In genomic region chr4:46565393-46565955, GRCm38 (mm10) we compare ENCODE assay signal across 23 mouse cellular contexts. TPM values are rescaled to one million over a fixed set of nuclear protein-coding genes. Genes with fewer than 3 reads are reported as not detected.
DNase-seq lines count a peak whose midpoint lies in the region; TF ChIP-seq lines count a peak whose summit lies in the region.
"Had no signal": no experiment of that assay in that cellular context is flagged by ENCODE, and none has a peak within 500 bp of the region (broad histone marks: within the 10 kb centered on the region; RNA-seq: fewer than 3 reads in every experiment).

No protein-coding gene starts in this region.

- dilution Hi-C loops in CH12.LX (cut with MboI; ENCODE audit: extremely low pct_ligation_motif_present, extremely low pct_unique_long_range_greater_than_20kb, low sequenced_read_pairs): no loop called here

- peak overlapping the region; percentile 51; the same call in 1 of the 2 replicates for H3K9ac ChIP-seq in CH12.LX (ENCODE audit: insufficient read depth, low read depth)
- H3K9ac ChIP-seq: forebrain, embryonic 13.5 days; heart, embryonic 13.5 days; hindbrain, embryonic 13.5 days; limb, embryonic 15.5 days; midbrain, embryonic 13.5 days had no signal

- no peak for TF ChIP-seq CTCF in CH12.LX (conservative IDR thresholded peaks at IDR 0.05 in 1 of 2, IDR thresholded peaks at IDR 0.05 in 1 of 2; ENCODE audit: low read depth in 2 of 2, low read length in 2 of 2)

- H3K4me2 ChIP-seq in CH12.LX (ENCODE audit: insufficient read depth, low read depth, poor library complexity, severe bottlenecking): 0 out of 2 replicates have a peak overlapping the region, but pooled peaks have one; percentile 58
- H3K4me2 ChIP-seq: forebrain, embryonic 13.5 days; heart, embryonic 13.5 days; hindbrain, embryonic 13.5 days; limb, embryonic 15.5 days; midbrain, embryonic 13.5 days had no signal

- H3K79me2 ChIP-seq in CH12.LX (replicated peaks; ENCODE audit: control insufficient read depth, extremely low read depth, insufficient read depth, poor library complexity, severe bottlenecking) (peaks cover 57% of the 10 kb centered on the region), macrophage (ENCODE audit: inconsistent target) (peaks cover 86% of the 10 kb centered on the region)

- no peak overlapping the region for H3K27ac ChIP-seq in heart, embryonic 10.5 days
- H3K27ac ChIP-seq in CH12.LX (ENCODE audit: insufficient read depth, low read depth) (peak overlapping the region; percentile 96), macrophage (peak overlapping the region; percentile 81; the same call in 1 of the 2 replicates)
- H3K27ac ChIP-seq: forebrain, embryonic 13.5 days; gastrocnemius, adult 2 months; heart, embryonic 13.5 days; hindbrain, embryonic 13.5 days; kidney, postnatal 0 days; limb, embryonic 15.5 days; midbrain, embryonic 13.5 days had no signal

- DNase-seq in heart, postnatal 4 days: peak; percentile 1
- no peak for DNase-seq in heart, embryonic 10.5 days (ENCODE audit: low spot score)
- DNase-seq in 3134 (ENCODE audit: extremely low read depth, insufficient read length, low spot score) (peak; percentile 35), CH12.LX (ENCODE audit: extremely low read depth) (no peak)
- DNase-seq in layer of hippocampus, postnatal 25 days (ENCODE audit: extremely low spot score in 1 of 2, low spot score in 1 of 2): no peak
- no peak for DNase-seq in adrenal gland, postnatal 4 days (ENCODE audit: low spot score in 2 of 2)
- DNase-seq: cerebellum, adult 2 months; gastrocnemius, adult 2 months; heart, postnatal 14 days; kidney, adult 2 months; left cerebral cortex, postnatal 4 days; lung, postnatal 14 days; right cerebral cortex, postnatal 25 days; thymus, adult 2 months; thymus, postnatal 4 days had no signal

- H3K4me1 ChIP-seq in heart, embryonic 10.5 days: peaks cover 11% of the 10 kb centered on the region
- H3K4me1 ChIP-seq in CH12.LX (ENCODE audit: control insufficient read depth in 1 of 2, insufficient read depth in 2 of 2): peaks cover 71 to 90% of the 10 kb centered on the region in 2 experiments
- H3K4me1 ChIP-seq: heart, embryonic 13.5 days had no signal

- no peaks in the 10 kb centered on the region for H3K9me3 ChIP-seq in heart, embryonic 10.5 days
- peaks cover 4% of the 10 kb centered on the region for H3K9me3 ChIP-seq in CH12.LX (replicated peaks; ENCODE audit: low read length)
- H3K9me3 ChIP-seq: forebrain, embryonic 13.5 days; heart, embryonic 13.5 days; hindbrain, embryonic 13.5 days; limb, embryonic 15.5 days; megakaryocyte, embryonic 14.5 days; midbrain, embryonic 13.5 days had no signal

- TF ChIP-seq RAD21 in CH12.LX (IDR thresholded peaks at IDR 0.05; ENCODE audit: low read depth, low read length): no peak

- H3K4me3 ChIP-seq in heart, embryonic 10.5 days: no peak overlapping the region
- H3K4me3 ChIP-seq in CH12.LX (replicated peaks in 1 of 3; ENCODE audit: low read depth in 2 of 3, low read length in 2 of 3, poor library complexity in 1 of 3): no peak overlapping the region
- no peak overlapping the region for H3K4me3 ChIP-seq in macrophage (ENCODE audit: inconsistent target)
- H3K4me3 ChIP-seq: forebrain, embryonic 13.5 days; gastrocnemius, adult 2 months; heart, embryonic 13.5 days; hindbrain, embryonic 13.5 days; limb, embryonic 15.5 days; midbrain, embryonic 13.5 days had no signal

- H3K36me3 ChIP-seq in heart, embryonic 10.5 days: no peaks in the 10 kb centered on the region
- H3K36me3 ChIP-seq in CH12.LX (replicated peaks in 1 of 2; ENCODE audit: control insufficient read depth in 1 of 2, insufficient read depth in 1 of 2, low read length in 1 of 2) (peaks cover 31% of the 10 kb centered on the region in 2 experiments), macrophage (ENCODE audit: inconsistent target) (peaks cover 21% of the 10 kb centered on the region)
- H3K36me3 ChIP-seq: heart, embryonic 13.5 days; hindbrain, embryonic 13.5 days; limb, embryonic 15.5 days; midbrain, embryonic 13.5 days had no signal

- TF ChIP-seq EP300 in CH12.LX (IDR thresholded peaks at IDR 0.05; ENCODE audit: low read length): no peak

- no peaks in the 10 kb centered on the region for H3K27me3 ChIP-seq in heart, embryonic 10.5 days (ENCODE audit: insufficient read depth, poor library complexity, severe bottlenecking)
- H3K27me3 ChIP-seq in CH12.LX (replicated peaks): no peaks in the 10 kb centered on the region
- H3K27me3 ChIP-seq: forebrain, embryonic 13.5 days; heart, embryonic 13.5 days; hindbrain, embryonic 13.5 days; limb, embryonic 15.5 days; megakaryocyte, embryonic 14.5 days; midbrain, embryonic 13.5 days had no signal

- in situ Hi-C loops in CH12.LX (cut with MboI; ENCODE audit: low pct_ligation_motif_present, low pct_unique_long_range_greater_than_20kb, low sequenced_read_pairs): no loop called here

- TF ChIP-seq POLR2A in CH12.LX (IDR thresholded peaks at IDR 0.05; ENCODE audit: low read depth, low read length): no peak

- WGBS in heart, embryonic 10.5 days: 87% methylated on average over 4 of the region's 4 CpGs
- WGBS in macrophage (ENCODE audit: missing documents): 60% methylated on average over 4 of the region's 4 CpGs

TF ChIP-seq in CH12.LX, 34 proteins besides CTCF, POLR2A, EP300 and RAD21:
- TF ChIP-seq ZNF384 (IDR thresholded peaks at IDR 0.05; ENCODE audit: low read depth, low read length) (peak; percentile 2; the same call in 1 of the 2 replicates), MXI1 (IDR thresholded peaks at IDR 0.05; ENCODE audit: low read depth, low read length) (no peak), KAT2A (IDR thresholded peaks at IDR 0.05; ENCODE audit: insufficient replicate concordance, low read length) (no peak), TCF12 (IDR thresholded peaks at IDR 0.05; ENCODE audit: low read depth, low read length) (0 out of 2 replicates have a peak, but pooled peaks have one; percentile 12), CHD2 (IDR thresholded peaks at IDR 0.05; ENCODE audit: low read length) (peak; percentile 50; the same call in 1 of the 2 replicates), TBP (conservative IDR thresholded peaks at IDR 0.05; ENCODE audit: low read depth, low read length) (0 out of 2 replicates have a peak, but pooled peaks have one; percentile 12), ZMIZ1 (IDR thresholded peaks at IDR 0.05; ENCODE audit: low read depth, low read length) (no peak), JUND (conservative IDR thresholded peaks at IDR 0.05; ENCODE audit: low read depth, low read length) (no peak), ELF1 (IDR thresholded peaks at IDR 0.05; ENCODE audit: low read depth, low read length) (0 out of 2 replicates have a peak, but pooled peaks have one; percentile 14)

RNA-seq across cellular contexts. Expression of gene Trim14, which starts 29.5 kb away (rescaled TPM):
- 1 to 10 TPM in 1 of 2 experiments, under 1 TPM in 1; 0.76 to 1.3 TPM for total RNA-seq in heart, postnatal 4 days (2021)
- polyA plus RNA-seq in heart, embryonic 10.5 days (2016; fragmentation: Nextera tagmentation; extraction: Ambion mirVana): 0.86 and 2.4 TPM in 2 replicates
- total RNA-seq in CH12.LX (2012; rRNA removed): 24.4 and 26.5 TPM in 2 replicates
- 11.6 and 13.8 TPM in 2 replicates for total RNA-seq in CH12.LX (2014; rRNA removed)
- 26.0 and 35.4 TPM in 2 replicates for polyA plus RNA-seq in CH12.LX (2012; ENCODE audit: insufficient read length, low read depth)
- 100 to 1,000 TPM in 20 of 26 experiments, 10 to 100 TPM in 6; 40.3 to 320 (median 186) TPM for total RNA-seq in macrophage (2018; cell fraction: chromatin; rRNA removed)
- 100 to 1,000 TPM in 14 of 26 experiments, 10 to 100 TPM in 12; 40.9 to 189 (median 109) TPM for total RNA-seq in macrophage (2018; cell fraction: cytosol; rRNA removed)
- 100 to 1,000 TPM in 20 of 26 experiments, 10 to 100 TPM in 6; 47.0 to 265 (median 151) TPM for total RNA-seq in macrophage (2018; cell fraction: nucleus; rRNA removed)
- polyA plus RNA-seq in macrophage (2018): 89.8 to 107 TPM (median 90.1 TPM) in 3 replicates
- under 1 TPM; 0.42 to 0.54 TPM for total RNA-seq in layer of hippocampus, postnatal 25 days (2021)
- 1 to 10 TPM; 7.2 to 7.5 TPM for total RNA-seq in adrenal gland, postnatal 4 days (2021)

RNA-seq across cellular contexts. Expression of gene Coro2a, which starts 36.5 kb away (rescaled TPM):
- total RNA-seq in heart, postnatal 4 days (2021): under 1 TPM; 0.25 to 0.48 TPM
- polyA plus RNA-seq in heart, embryonic 10.5 days (2016; fragmentation: Nextera tagmentation; extraction: Ambion mirVana): 0.89 and 1.4 TPM in 2 replicates
- 71.4 and 129 TPM in 2 replicates for total RNA-seq in CH12.LX (2012; rRNA removed)
- total RNA-seq in CH12.LX (2014; rRNA removed): 23.3 and 24.6 TPM in 2 replicates
- 152 and 223 TPM in 2 replicates for polyA plus RNA-seq in CH12.LX (2012; ENCODE audit: insufficient read length, low read depth)
- 100 to 1,000 TPM in 16 of 26 experiments, 10 to 100 TPM in 10; 19.8 to 277 (median 119) TPM for total RNA-seq in macrophage (2018; cell fraction: chromatin; rRNA removed)
- total RNA-seq in macrophage (2018; cell fraction: cytosol; rRNA removed): 10 to 100 TPM; 44.6 to 93.4 (median 63.3) TPM
- 100 to 1,000 TPM in 9 of 26 experiments, 10 to 100 TPM in 17; 29.9 to 258 (median 87.1) TPM for total RNA-seq in macrophage (2018; cell fraction: nucleus; rRNA removed)
- polyA plus RNA-seq in macrophage (2018): 34.5 to 36.9 TPM (median 35.4 TPM) in 3 replicates
- 10 to 100 TPM; 17.3 to 18.6 TPM for total RNA-seq in layer of hippocampus, postnatal 25 days (2021)
- total RNA-seq in adrenal gland, postnatal 4 days (2021): 1 to 10 TPM; 5.1 to 7.0 TPM

Comparison
In these comparisons a context has a peak if more than half of its experiments do, and no peak if none do; other contexts are left out.
1. DNase-seq: peak in heart, postnatal 4 days (single experiment) and 3134 (single experiment); none in heart, embryonic 10.5 days (single experiment), CH12.LX (single experiment), layer of hippocampus, postnatal 25 days (0 of 2) and adrenal gland, postnatal 4 days (0 of 2).
2. RNA of gene Coro2a, which starts 36.5 kb away (total RNA-seq): 23.3 to 129 TPM in CH12.LX, 17.3 to 18.6 TPM in layer of hippocampus, postnatal 25 days and 5.1 to 7.0 TPM in adrenal gland, postnatal 4 days; 0.25 to 0.48 TPM in heart, postnatal 4 days; every median in the first group is over 4 times any median in the second.